Mouse (Mus musculus) activated CD4-positive, CD25-positive, alpha-beta regulatory T cell, adult 4 months (primary cell): Measurements from ENCODE around the gene Galnt10. TPM values are rescaled to one million over a fixed set of nuclear protein-coding genes. Genes with fewer than 3 reads are reported as not detected.

Experiments used
- ATAC-seq: one replicate; pipeline ENCODE4 v1.8.0; 2017
- polyA plus RNA-seq, 2 experiments: library from polyadenylated mRNA; unstranded; fragments of 100-300 nt; shearing (Covaris generic); gene quantifications; one replicate each; pipeline ENCODE4 v1.2.1; 2017

Galnt10 gene
- polyA plus RNA-seq, 2 experiments from 2014 or later, result 4.1 to 7.6 TPM

DNA sequence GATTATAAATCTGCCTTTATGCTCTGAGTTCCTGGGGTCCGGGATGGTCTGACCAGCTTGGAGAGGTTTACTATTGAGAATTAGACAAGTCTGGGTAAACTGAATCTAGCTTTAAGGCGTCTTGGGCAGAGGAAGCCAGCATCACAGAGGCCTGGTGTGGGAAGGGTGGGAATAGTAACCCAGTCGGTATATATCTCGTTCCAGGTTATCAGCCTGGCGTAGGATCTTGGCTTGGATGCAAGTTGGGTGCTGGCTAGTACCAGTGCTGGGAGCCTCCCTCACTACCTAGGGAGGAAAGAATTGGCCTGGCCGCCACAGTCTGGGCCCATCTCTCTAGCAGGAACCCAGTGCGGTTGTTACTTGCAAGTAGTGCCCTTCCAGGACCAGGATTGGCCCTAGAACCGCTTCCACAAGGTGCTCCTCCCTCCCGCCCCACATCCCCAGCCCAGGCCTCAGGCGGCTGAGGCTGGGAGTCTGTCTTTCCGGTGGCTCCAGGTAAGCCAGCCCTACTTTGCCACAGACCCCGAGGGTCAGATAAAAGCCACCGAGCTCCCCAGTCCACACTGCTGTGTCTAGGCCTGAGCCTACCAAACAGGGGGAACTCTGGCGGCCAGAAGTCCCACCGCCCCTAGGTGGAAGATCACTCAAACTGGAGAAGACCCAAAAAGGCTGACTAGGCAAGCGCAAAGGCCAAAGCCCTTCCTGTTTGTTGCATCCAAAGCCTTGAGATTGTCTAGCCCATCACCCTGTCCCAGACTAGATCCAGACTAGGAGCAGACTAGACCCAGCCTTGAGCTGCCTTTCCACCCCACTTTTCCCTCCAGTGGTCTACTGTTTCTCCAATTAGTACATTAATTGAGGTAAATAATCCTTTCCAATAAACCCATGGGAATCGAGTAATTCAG is 184.9 kb downstream of the Galnt10 start:
- ATAC-seq, result no peak

DNA sequence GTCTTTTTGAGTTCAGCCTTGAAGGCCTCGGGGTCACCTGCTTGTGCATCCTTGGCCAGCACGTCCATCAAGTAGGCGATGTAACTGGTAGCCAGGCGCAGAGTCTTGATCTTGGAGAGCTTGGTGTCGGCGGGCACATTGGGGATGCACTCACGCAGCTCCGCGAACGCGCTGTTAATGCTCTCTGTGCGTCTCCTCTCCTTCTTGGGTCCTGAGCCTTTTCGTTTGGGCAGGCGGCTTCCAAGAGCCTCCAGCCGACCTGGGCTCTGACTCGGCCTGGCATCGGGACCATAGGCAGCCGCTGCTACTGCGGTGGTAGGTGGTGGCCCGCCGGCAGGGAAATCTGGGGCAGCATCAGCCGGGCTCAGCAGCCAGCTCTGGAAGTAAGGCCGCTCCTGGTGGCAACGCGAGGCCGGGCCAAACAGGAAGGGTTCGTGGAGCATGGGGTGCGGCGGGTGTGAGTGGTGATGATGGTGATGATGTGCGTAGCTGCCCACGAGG is 186.1 kb downstream of the Galnt10 start:
- ATAC-seq, result no peak

DNA sequence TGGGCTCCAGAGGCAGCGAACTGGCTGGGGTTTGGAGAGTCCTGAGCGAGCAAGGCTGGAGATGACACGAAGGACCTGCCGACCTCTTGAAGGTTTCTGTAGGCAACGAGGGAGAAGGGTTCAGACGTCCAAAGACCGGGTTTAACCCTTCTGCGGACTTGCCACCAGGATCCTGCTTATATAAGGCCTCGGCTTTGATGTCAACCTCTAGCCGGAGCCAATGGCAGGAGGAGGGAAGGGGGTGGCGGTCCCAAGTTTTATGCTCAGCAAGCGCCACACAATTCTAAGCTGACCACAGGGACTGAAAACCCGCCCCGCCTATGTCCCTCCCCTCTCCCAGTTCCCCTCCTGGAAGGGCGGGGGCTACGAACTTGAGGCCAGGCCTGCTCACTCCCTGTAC is 186.6 kb downstream of the Galnt10 start:
- no peak for ATAC-seq

DNA sequence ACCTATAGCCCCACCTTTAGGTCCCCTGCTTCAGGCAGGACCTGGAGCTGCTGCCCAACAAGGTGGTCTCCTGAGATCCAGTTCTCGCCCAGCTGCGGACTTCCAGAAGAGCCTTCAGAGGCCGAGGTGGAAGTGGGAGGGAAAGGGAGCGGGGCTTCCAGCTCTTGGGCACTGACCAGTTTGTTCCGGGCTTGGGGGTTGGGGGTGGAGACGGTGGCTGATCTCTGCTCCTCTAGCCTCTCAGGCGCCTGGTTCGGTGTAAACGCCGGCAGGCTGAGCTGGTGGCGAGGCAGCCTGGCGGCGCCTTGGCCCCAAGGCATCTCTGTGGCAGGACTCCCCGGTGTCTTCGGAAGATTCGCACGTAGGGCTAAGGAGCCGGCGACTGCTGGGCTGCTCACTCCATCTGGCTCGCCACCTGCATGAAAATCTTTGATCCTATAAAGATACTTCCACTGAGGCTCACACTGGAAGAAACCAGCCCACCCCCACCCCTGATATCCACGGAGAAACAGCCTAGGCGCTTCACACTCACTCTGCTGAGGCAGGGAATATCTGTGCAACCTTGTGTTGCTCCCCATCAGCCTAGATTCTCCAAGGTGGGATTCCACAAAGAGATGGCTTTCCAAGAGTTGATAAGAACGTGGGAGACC is 187.4 kb downstream of the Galnt10 start, which contains the start of gene Hand1:
Gene Hand1, minus strand, starts transcription at position 267 of the 650 bp plus-strand sequence.
- no peak for ATAC-seq

DNA sequence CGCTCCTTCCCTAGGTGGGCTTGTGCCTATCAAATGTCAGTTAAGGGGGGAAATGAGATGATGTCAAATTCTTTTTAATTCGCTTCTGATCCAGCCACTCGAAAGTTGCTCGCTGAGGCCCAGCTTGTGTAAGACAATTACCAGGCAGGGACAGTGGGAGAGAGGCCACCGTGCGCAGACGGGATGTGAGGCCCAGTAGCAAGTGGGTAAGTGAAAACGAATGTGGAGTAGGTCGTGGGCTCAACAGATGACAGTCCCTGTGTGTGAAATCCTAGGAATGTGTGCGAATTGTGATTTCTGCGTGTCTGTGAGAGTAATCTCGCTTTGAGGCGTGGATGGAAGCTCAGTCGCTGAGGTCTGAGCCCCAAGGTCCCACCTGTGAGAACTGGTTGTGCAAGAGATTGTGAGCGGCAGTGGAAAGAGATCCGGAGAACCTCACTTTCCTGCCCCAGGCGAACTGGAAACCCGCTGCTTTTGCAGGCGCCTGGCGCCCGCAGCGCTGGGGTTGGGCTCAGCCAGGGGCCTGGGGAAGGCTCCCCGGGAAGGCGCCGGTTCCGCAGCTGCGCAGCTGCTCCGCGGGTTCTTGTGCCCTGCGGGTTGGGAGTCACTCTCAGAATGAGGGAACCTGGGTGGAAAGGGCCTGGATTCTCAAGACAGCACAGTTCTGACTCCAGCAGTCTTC is 188.2 kb downstream of the Galnt10 start:
- no peak for ATAC-seq

DNA sequence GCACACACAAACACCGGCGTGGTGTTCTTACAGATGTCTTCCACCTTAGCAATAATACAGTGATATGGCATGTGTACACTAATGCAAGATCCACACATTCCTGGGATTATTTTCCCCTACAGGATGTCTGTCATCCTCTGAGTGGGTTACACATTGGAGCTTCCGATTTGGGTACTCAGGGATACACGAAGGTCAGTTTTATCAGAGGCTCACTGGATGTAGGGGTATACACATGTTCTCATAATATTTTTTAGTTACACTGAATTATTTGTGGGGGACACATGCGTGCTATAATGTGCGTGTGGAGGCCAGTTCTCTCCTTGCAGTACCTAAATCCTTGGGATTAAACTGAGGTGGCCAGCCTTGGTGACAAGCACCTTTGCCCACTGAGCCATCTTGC is 188.8 kb downstream of the Galnt10 start:
- ATAC-seq, result no peak

DNA sequence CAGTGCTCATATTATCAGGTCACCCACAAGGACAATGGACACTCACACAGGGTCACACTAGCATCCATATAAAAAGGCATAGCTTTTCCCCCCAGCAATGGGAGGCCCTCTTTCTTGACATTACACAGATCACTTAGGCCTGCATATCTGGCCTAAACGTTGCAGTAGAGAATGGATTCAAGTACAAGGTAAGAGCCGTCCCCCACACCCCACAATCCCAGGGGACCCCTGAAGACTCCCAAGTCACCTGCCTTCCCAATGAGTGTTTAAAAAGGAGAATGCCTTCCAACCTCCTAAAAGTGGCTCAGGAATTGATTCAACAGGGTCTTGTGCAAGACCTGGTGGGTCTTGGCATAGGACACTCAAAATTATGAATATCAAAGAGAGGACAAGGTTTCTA is 190.1 kb downstream of the Galnt10 start:
- ATAC-seq, result no peak

DNA sequence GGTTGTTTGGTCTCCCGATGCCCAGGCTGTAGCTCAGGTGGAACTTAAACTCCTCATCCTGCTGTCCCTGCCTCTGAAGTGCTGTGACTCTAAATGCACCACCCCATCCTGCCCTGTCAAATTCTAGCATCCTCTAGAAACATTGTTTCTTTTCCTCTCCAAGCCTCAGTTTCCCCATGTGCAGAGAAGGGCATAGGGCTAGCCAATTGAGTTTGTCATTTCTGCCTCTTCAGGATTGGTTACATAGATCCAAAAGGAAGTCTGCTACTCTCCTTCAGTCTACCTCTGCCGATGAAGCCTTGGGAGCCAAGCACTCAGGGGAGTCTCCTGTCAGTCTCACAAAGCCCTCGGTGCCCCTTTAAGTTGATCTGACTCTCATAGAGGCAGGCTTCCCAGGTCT is 190.7 kb downstream of the Galnt10 start:
- no peak for ATAC-seq

DNA sequence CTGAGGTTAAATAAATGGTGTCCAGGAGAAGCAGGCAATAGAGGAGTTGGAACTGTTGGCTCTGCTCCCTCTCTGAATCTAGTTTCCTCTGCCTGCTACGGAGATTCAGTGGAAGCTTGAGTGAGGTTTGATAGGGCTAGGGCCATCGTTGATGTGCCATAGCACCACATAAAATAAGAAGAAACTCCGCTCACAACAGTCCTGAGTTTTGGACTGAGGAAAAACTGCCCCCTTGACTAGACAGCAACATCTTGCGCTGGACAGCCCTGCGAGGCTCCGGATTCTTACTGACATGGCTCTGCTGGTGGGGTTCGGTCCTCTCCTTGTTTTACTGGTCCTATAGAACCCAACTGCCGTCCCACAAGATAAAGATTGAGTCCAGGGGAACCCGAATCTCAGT is 191.2 kb downstream of the Galnt10 start:
- ATAC-seq, result no peak

Other genes starting within 250 kb of the Galnt10 start
- 100 to 1,000 TPM in 1 of 2 experiments, 10 to 100 TPM in 1; 54.6 to 103 TPM for gene Fam114a2, start 126.8 kb upstream of the Galnt10 start, polyA plus RNA-seq
- gene Mfap3, start 126.8 kb upstream of the Galnt10 start, polyA plus RNA-seq, result 10 to 100 TPM; 32.1 to 36.8 TPM
- gene Sap30l, start 156.2 kb downstream of the Galnt10 start, polyA plus RNA-seq, result 1 to 10 TPM; 5.4 to 7.7 TPM
- gene Hand1, start 187.4 kb downstream of the Galnt10 start, polyA plus RNA-seq, result not detected